In genomic region chr10:39424643-39425042, GRCm38 (mm10) we compare ENCODE assay signal across 12 mouse cellular contexts.
"Had no signal": no experiment of that assay in that cellular context is flagged by ENCODE, and none has a peak within 500 bp of the region (broad histone marks: within the 10 kb centered on the region; RNA-seq: fewer than 3 reads in every experiment).

No protein-coding gene starts in this region.

- H3K27me3 ChIP-seq: liver, embryonic 13.5 days had no signal

- DNase-seq: kidney, postnatal 10 days; kidney, postnatal 36 days; layer of hippocampus, postnatal 36 days; liver, embryonic 13.5 days; lung, adult 2 months; lung, postnatal 14 days; lung, postnatal 4 days; midbrain, embryonic 14.5 days; thymus, adult 18-20 months; thymus, postnatal 36 days had no signal

- H3K36me3 ChIP-seq: liver, embryonic 13.5 days had no signal

- H3K9ac ChIP-seq: liver, embryonic 13.5 days had no signal

- H3K27ac ChIP-seq: left cerebral cortex, adult 2 months; liver, embryonic 13.5 days had no signal

- H3K9me3 ChIP-seq: liver, embryonic 13.5 days had no signal

- H3K4me2 ChIP-seq: liver, embryonic 13.5 days; midbrain, embryonic 11.5 days had no signal

- H3K4me3 ChIP-seq: left cerebral cortex, adult 2 months; liver, embryonic 13.5 days had no signal
